8 mouse cellular contexts compared by ENCODE assay signal in the genomic region with DNA sequence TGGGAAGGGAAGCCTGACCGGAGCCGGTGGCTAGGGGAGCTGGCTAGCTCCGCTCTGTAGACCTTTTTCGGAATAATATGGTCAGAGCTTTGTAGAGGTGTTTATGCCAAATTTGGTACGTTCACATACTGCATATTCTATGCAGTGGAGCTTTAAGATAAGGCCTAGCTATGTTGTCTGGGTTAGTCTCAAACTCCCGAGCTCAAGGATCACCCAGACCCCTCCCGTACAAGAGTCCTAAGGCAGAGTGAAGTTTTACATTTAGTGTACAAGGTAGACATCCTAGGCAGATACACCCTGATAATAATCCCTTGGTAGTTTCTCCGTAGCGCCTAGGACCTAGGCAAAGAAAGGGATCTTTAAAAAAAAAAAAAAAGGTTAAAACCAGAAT. TPM values are rescaled to one million over a fixed set of nuclear protein-coding genes. Genes with fewer than 3 reads are reported as not detected.
A peak's percentile ranks its signal among the peaks of the same experiment; 100 is the strongest.
DNase-seq lines count a peak whose midpoint lies in the region; ATAC-seq and TF ChIP-seq lines count a peak whose summit lies in the region.

No protein-coding gene starts in this region.

- H3K9ac ChIP-seq in heart, postnatal 0 days (replicated peaks; ENCODE audit: low read depth, low read length), result peak overlapping the region; percentile 88
- peak overlapping the region; percentile 92 for H3K9ac ChIP-seq in hindbrain, embryonic 13.5 days
- peak overlapping the region; percentile 95 for H3K9ac ChIP-seq in midbrain, embryonic 11.5 days (ENCODE audit: low read length)

- peak overlapping the region; percentile 82 for H3K4me3 ChIP-seq in heart, postnatal 0 days (ENCODE audit: low read depth, low read length)
- H3K4me3 ChIP-seq in hindbrain, embryonic 13.5 days, result peak overlapping the region; percentile 72
- H3K4me3 ChIP-seq in midbrain, embryonic 11.5 days (ENCODE audit: low read depth, low read length), result peak overlapping the region; percentile 73

- in situ Hi-C loops in Patski (cut with MboI; ENCODE audit: low pct_unique_long_range_greater_than_20kb), result loop anchor here (25.0 kb wide), 1 partner anchor 1759 kb away; no protein-coding TSS in a partner anchor

- no peak for TF ChIP-seq CTCF in heart, postnatal 0 days (IDR thresholded peaks at IDR 0.05; ENCODE audit: low read depth)
- TF ChIP-seq CTCF in Patski (IDR thresholded peaks at IDR 0.05), result no peak

- H3K36me3 ChIP-seq in heart, postnatal 0 days (replicated peaks; ENCODE audit: control insufficient read depth, insufficient read depth, low read length), result peaks cover 5% of the 10 kb centered on the region; the same call in 1 of the 2 replicates
- peaks cover 3% of the 10 kb centered on the region; the same call in 1 of the 2 replicates for H3K36me3 ChIP-seq in hindbrain, embryonic 13.5 days
- H3K36me3 ChIP-seq in midbrain, embryonic 11.5 days (ENCODE audit: control insufficient read depth, insufficient read depth, low read length), result no peaks in the 10 kb centered on the region

- no peak for TF ChIP-seq EP300 in heart, postnatal 0 days (IDR thresholded peaks at IDR 0.05; ENCODE audit: low read depth)

- WGBS in heart, postnatal 0 days, result 7% methylated on average over 9 of the region's 9 CpGs
- WGBS in hindbrain, embryonic 13.5 days, result 9% methylated on average over 9 of the region's 9 CpGs
- 9% methylated on average over 9 of the region's 9 CpGs for WGBS in midbrain, embryonic 11.5 days

- ATAC-seq in heart, postnatal 0 days (ENCODE audit: insufficient read depth, low read depth), result no peak
- no peak for ATAC-seq in Patski
- no peak for ATAC-seq in hindbrain, embryonic 13.5 days (ENCODE audit: low FRiP score)
- ATAC-seq in midbrain, embryonic 11.5 days (ENCODE audit: low FRiP score), result no peak
- no peak; the same call in 1 of the 2 replicates for ATAC-seq in cerebellum, adult (ENCODE audit: insufficient number of reproducible peaks, low FRiP score, low TSS enrichment)

- CTCF ChIA-PET in Patski (lab: Charles Lee), result interaction anchor here (0.9 to 1.4 kb wide), 2 partner anchors 11 to 15 kb away, joined by 4 read pairs; no protein-coding TSS in a partner anchor

- H3K4me2 ChIP-seq in heart, postnatal 0 days (ENCODE audit: low read depth, low read length), result peak overlapping the region; percentile 91
- peak overlapping the region; percentile 66 for H3K4me2 ChIP-seq in hindbrain, embryonic 13.5 days
- H3K4me2 ChIP-seq in midbrain, embryonic 11.5 days, result peak overlapping the region; percentile 80

- no peaks in the 10 kb centered on the region for H3K9me3 ChIP-seq in heart, postnatal 0 days (replicated peaks; ENCODE audit: control insufficient read depth, low read length)
- H3K9me3 ChIP-seq in hindbrain, embryonic 13.5 days, result no peaks in the 10 kb centered on the region
- H3K9me3 ChIP-seq in midbrain, embryonic 11.5 days (ENCODE audit: control insufficient read depth, low read length), result no peaks in the 10 kb centered on the region

- POLR2A ChIA-PET in Patski (lab: Charles Lee), result interaction anchor here (1.2 to 1.3 kb wide), 3 partner anchors 8 to 38 kb away, joined by 4 to 5 read pairs (median 4); partner anchors contain the start of genes 2310057M21Rik and Ikzf5

- DNase-seq in heart, postnatal 0 days (ENCODE audit: low spot score), result no peak
- no peak for DNase-seq in heart, adult 9 months (ENCODE audit: low spot score in 2 of 2)
- peak; percentile 7 for DNase-seq in Patski (ENCODE audit: low read depth, low spot score)
- no peak for DNase-seq in midbrain, embryonic 11.5 days (ENCODE audit: low spot score, missing footprints)
- DNase-seq in cerebellum, adult 18-20 months, result no peak
- DNase-seq in layer of hippocampus, adult 18-20 months (ENCODE audit: low spot score in 2 of 2), result no peak

- no peaks in the 10 kb centered on the region for H3K27me3 ChIP-seq in heart, postnatal 0 days (ENCODE audit: control insufficient read depth, insufficient read depth, low read length)
- H3K27me3 ChIP-seq in Patski, result no peaks in the 10 kb centered on the region
- 0 out of 2 replicates have a peak, but pooled peaks cover 6% of the 10 kb centered on the region for H3K27me3 ChIP-seq in hindbrain, embryonic 13.5 days
- no peaks in the 10 kb centered on the region for H3K27me3 ChIP-seq in midbrain, embryonic 11.5 days (ENCODE audit: control insufficient read depth, insufficient read depth, low read length)

- peak overlapping the region; percentile 99 for H3K27ac ChIP-seq in heart, postnatal 0 days (ENCODE audit: low read depth)
- peak overlapping the region; percentile 93 for H3K27ac ChIP-seq in hindbrain, embryonic 13.5 days
- peak overlapping the region; percentile 73 for H3K27ac ChIP-seq in midbrain, embryonic 11.5 days (ENCODE audit: low read depth, low read length)

- peaks cover 9% of the 10 kb centered on the region for H3K4me1 ChIP-seq in heart, postnatal 0 days (ENCODE audit: control insufficient read depth, insufficient read depth)
- H3K4me1 ChIP-seq in hindbrain, embryonic 13.5 days (replicated peaks), result peaks cover 13% of the 10 kb centered on the region
- H3K4me1 ChIP-seq in midbrain, embryonic 11.5 days (ENCODE audit: control insufficient read depth, insufficient read depth, low read length), result peaks cover 5% of the 10 kb centered on the region

RNA-seq across cellular contexts. Expression of gene Pstk, which starts 0.5 kb away (rescaled TPM):
- 75.0 and 82.2 TPM in 2 replicates for total RNA-seq in heart, postnatal 0 days (2014; rRNA removed; ENCODE audit: low replicate concordance)
- 124 and 126 TPM in 2 replicates for polyA plus RNA-seq in heart, postnatal 0 days (2015; fragmentation: Nextera tagmentation; extraction: Ambion mirVana)
- polyA plus RNA-seq in Patski (2021), result 53.4 TPM
- polyA plus RNA-seq in hindbrain, embryonic 13.5 days (2015; fragmentation: Nextera tagmentation; extraction: Ambion mirVana), result 42.7 and 46.4 TPM in 2 replicates
- 63.8 and 65.6 TPM in 2 replicates for polyA plus RNA-seq in midbrain, embryonic 11.5 days (2014; fragmentation: Nextera tagmentation; extraction: Ambion mirVana)
- total RNA-seq in layer of hippocampus, adult 18-20 months (2021), result 10 to 100 TPM; 47.4 to 48.0 TPM

RNA-seq across cellular contexts. Expression of gene 2310057M21Rik, which starts 8.9 kb away (rescaled TPM):
- total RNA-seq in heart, postnatal 0 days (2014; rRNA removed; ENCODE audit: low replicate concordance), result 4.2 and 6.3 TPM in 2 replicates
- polyA plus RNA-seq in heart, postnatal 0 days (2015; fragmentation: Nextera tagmentation; extraction: Ambion mirVana), result 13.6 and 15.0 TPM in 2 replicates
- polyA plus RNA-seq in Patski (2021), result 13.7 TPM
- 22.9 and 30.0 TPM in 2 replicates for polyA plus RNA-seq in hindbrain, embryonic 13.5 days (2015; fragmentation: Nextera tagmentation; extraction: Ambion mirVana)
- 18.6 and 23.9 TPM in 2 replicates for polyA plus RNA-seq in midbrain, embryonic 11.5 days (2014; fragmentation: Nextera tagmentation; extraction: Ambion mirVana)
- total RNA-seq in layer of hippocampus, adult 18-20 months (2021), result 10 to 100 TPM; 32.4 to 33.3 TPM

RNA-seq across cellular contexts. Expression of gene Fam24a, which starts 37.8 kb away (rescaled TPM):
- total RNA-seq in heart, postnatal 0 days (2014; rRNA removed; ENCODE audit: low replicate concordance), result not detected in 2 replicates
- not detected in 2 replicates for polyA plus RNA-seq in heart, postnatal 0 days (2015; fragmentation: Nextera tagmentation; extraction: Ambion mirVana)
- polyA plus RNA-seq in Patski (2021), result not detected
- polyA plus RNA-seq in hindbrain, embryonic 13.5 days (2015; fragmentation: Nextera tagmentation; extraction: Ambion mirVana), result not detected in 2 replicates
- polyA plus RNA-seq in midbrain, embryonic 11.5 days (2014; fragmentation: Nextera tagmentation; extraction: Ambion mirVana), result 0.29 TPM in 1 of 2 replicates, not detected in the other
- total RNA-seq in layer of hippocampus, adult 18-20 months (2021), result not detected

RNA-seq across cellular contexts. Expression of gene Ikzf5, which starts 38.9 kb away (rescaled TPM):
- total RNA-seq in heart, postnatal 0 days (2014; rRNA removed; ENCODE audit: low replicate concordance), result 9.5 and 12.2 TPM in 2 replicates
- 7.2 and 7.3 TPM in 2 replicates for polyA plus RNA-seq in heart, postnatal 0 days (2015; fragmentation: Nextera tagmentation; extraction: Ambion mirVana)
- polyA plus RNA-seq in Patski (2021), result 13.5 TPM
- 13.1 and 14.9 TPM in 2 replicates for polyA plus RNA-seq in hindbrain, embryonic 13.5 days (2015; fragmentation: Nextera tagmentation; extraction: Ambion mirVana)
- polyA plus RNA-seq in midbrain, embryonic 11.5 days (2014; fragmentation: Nextera tagmentation; extraction: Ambion mirVana), result 27.8 and 31.9 TPM in 2 replicates
- 10 to 100 TPM; 47.7 to 50.9 TPM for total RNA-seq in layer of hippocampus, adult 18-20 months (2021)

RNA-seq across cellular contexts. Expression of gene Acadsb, which starts 38.9 kb away (rescaled TPM):
- total RNA-seq in heart, postnatal 0 days (2014; rRNA removed; ENCODE audit: low replicate concordance), result 32.5 and 36.8 TPM in 2 replicates
- 81.1 and 83.9 TPM in 2 replicates for polyA plus RNA-seq in heart, postnatal 0 days (2015; fragmentation: Nextera tagmentation; extraction: Ambion mirVana)
- polyA plus RNA-seq in Patski (2021), result 119 TPM
- polyA plus RNA-seq in hindbrain, embryonic 13.5 days (2015; fragmentation: Nextera tagmentation; extraction: Ambion mirVana), result 98.6 and 99.7 TPM in 2 replicates
- polyA plus RNA-seq in midbrain, embryonic 11.5 days (2014; fragmentation: Nextera tagmentation; extraction: Ambion mirVana), result 91.0 and 107 TPM in 2 replicates
- 100 to 1,000 TPM; 107 to 108 TPM for total RNA-seq in layer of hippocampus, adult 18-20 months (2021)
